Mouse (Mus musculus) heart, adult 2 months (tissue): ENCODE data around the gene Inip. TPM values are rescaled to one million over a fixed set of nuclear protein-coding genes. Genes with fewer than 3 reads are reported as not detected.

Experiments
- DNase-seq, 2 experiments: peaks; one replicate each; pipeline ENCODE4 v3.0.0; 2021
- H3K27ac ChIP-seq: fragments of 200-600 bp; 2 replicates; pipeline ENCODE4 v1.8.1; 2022
- H3K27me3 ChIP-seq: fragments of 200-500 bp; 2 replicates; pipeline ENCODE4 v1.6.1; 2012; ENCODE audit warnings: mild to moderate bottlenecking, low read length, inconsistent platforms, mixed read lengths; ENCODE audit not compliant: control insufficient read depth, insufficient read depth
- H3K36me3 ChIP-seq: fragments of 200-500 bp; 2 replicates; pipeline ENCODE4 v1.6.1; 2012; ENCODE audit warnings: low read length, inconsistent platforms; ENCODE audit not compliant: control insufficient read depth, insufficient read depth
- H3K4me1 ChIP-seq: fragments of 200-500 bp; 2 replicates; pipeline ENCODE4 v1.6.1; 2011; ENCODE audit warnings: low read length; ENCODE audit not compliant: control insufficient read depth, insufficient read depth
- H3K4me3 ChIP-seq: fragments of 200-600 bp; 2 replicates; pipeline ENCODE4 v1.8.1; 2022
- H3K79me2 ChIP-seq: fragments of 200-500 bp; replicated peaks from 2 replicates; pipeline ENCODE4 v1.6.1; 2012; ENCODE audit warnings: mild to moderate bottlenecking, inconsistent platforms, low read length, moderate library complexity, mixed read lengths; ENCODE audit not compliant: control insufficient read depth, insufficient read depth
- H3K9ac ChIP-seq: fragments of 200-500 bp; 2 replicates; pipeline ENCODE4 v1.6.1; 2012; ENCODE audit warnings: low read depth, mild to moderate bottlenecking, control low read depth, inconsistent platforms, low read length, mixed read lengths
- CTCF ChIP-seq: fragments of 200-600 bp; IDR thresholded peaks from 2 replicates; pipeline ENCODE4 v1.8.1; 2022; ENCODE audit warnings: antibody characterized with exemption, mild to moderate bottlenecking, moderate library complexity
- EP300 ChIP-seq: fragments of 200-500 bp; IDR thresholded peaks from 2 replicates; pipeline ENCODE4 v1.6.1; 2011; ENCODE audit warnings: low read depth, low read length, control low read depth; ENCODE audit not compliant: insufficient read depth
- POLR2A ChIP-seq: fragments of 200-500 bp; IDR thresholded peaks from 2 replicates; pipeline ENCODE4 v1.6.1; 2011; ENCODE audit warnings: mild to moderate bottlenecking, low read depth, low read length, control low read depth; ENCODE audit not compliant: insufficient read depth
- WGBS: fragments of 180-500 bp; shearing (Covaris S2); methylation state at CpG from one replicate; pipeline ENCODE4 v1.1.7; 2018; 5-methylcytosine and 5-hydroxymethylcytosine counted together
- intact Hi-C: fragments of 180-260 bp; cut with DNase I; formaldehyde crosslinking; loops from one replicate; pipeline ENCODE4 v1.15.1; 2025
- polyA plus RNA-seq: library from polyadenylated mRNA; depleted of rRNA; stranded (reverse); fragments of >200 nt; gene quantifications from 2 replicates; pipeline ENCODE4 v1.2.3, GENCODE M21; 2012; rRNA removed
- total RNA-seq, 2 experiments: library from RNA; stranded (reverse); gene quantifications; 2 replicates each; pipeline ENCODE4 v1.2.3; 2021

Inip gene
- total and polyA plus RNA-seq, 3 experiments: 6.2 to 9.8 (median 9.7) TPM

DNA sequence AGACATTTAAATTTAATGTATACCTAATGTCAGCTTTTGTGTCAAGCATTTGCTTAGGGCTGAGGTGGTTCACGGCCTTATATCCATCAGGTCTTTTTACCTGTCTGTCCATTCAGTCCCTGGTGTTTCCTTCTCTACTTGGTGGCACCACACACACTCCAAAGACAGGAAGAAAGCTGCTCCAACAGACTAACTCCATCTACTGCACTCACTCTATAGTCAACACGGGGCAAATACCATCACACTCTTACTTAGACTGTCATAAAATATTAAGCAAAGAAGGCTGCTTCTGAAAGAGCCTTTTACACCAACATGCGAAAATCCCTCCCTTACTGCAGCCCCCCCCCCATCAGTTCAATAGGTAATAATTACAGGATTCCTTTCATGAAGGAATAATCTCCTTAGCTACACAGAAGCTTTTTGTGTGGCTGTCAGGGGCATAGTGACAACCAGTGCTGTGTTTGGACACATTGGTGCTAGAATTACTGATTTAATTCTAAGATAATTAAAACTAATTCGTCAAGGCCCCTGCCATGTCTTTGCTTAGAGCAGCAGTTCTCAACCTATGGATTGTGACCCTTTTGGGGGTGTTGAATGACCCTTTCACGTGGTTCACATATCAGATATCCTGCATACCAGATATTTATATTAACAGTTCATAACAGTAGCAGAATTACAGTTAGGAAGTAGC is 74.1 kb downstream of the Inip start:
- 77% methylated on average over 5 of the region's 5 CpGs for WGBS
- no peak overlapping the region for H3K27ac ChIP-seq
- no peak overlapping the region for H3K4me3 ChIP-seq
- H3K79me2 ChIP-seq: no peaks in the 10 kb centered on the region
- H3K9ac ChIP-seq: no peak overlapping the region
- DNase-seq: no peak
- H3K27me3 ChIP-seq: no peaks in the 10 kb centered on the region
- TF ChIP-seq CTCF (no peak), EP300 (no peak), POLR2A (no peak)
- no peaks in the 10 kb centered on the region for H3K4me1 ChIP-seq
- H3K36me3 ChIP-seq: no peaks in the 10 kb centered on the region
- intact Hi-C loops: no loop called here

DNA sequence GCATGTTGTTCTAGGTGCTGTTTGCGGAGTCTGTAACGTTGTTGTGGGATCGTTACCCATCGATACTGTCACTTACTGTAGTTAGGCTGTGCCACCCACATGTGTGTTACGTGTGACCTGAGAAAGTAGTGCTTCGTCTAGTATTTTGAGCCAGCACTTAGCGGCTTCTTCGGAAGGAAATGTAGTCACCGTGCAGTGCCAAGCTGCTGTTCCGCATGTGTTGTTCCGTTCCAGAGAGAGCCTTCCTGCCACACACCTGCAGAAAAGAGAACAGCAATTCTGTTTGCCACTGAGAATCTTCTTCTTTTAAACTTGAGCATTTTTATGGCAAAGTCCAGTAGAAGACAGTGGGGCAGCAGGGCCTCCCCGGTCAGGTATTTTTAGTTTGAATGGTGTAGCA is 74.9 kb downstream of the Inip start:
- TF ChIP-seq POLR2A (no peak), EP300 (no peak), CTCF (no peak)
- Histone ChIP-seq H3K9ac (no peak overlapping the region), H3K27ac (no peak overlapping the region), H3K27me3 (no peaks in the 10 kb centered on the region), H3K36me3 (no peaks in the 10 kb centered on the region), H3K4me1 (no peaks in the 10 kb centered on the region), H3K4me3 (no peak overlapping the region), H3K79me2 (no peaks in the 10 kb centered on the region)
- intact Hi-C loops: no loop called here
- 87% methylated on average over 12 of the region's 12 CpGs for WGBS
- DNase-seq: no peak

DNA sequence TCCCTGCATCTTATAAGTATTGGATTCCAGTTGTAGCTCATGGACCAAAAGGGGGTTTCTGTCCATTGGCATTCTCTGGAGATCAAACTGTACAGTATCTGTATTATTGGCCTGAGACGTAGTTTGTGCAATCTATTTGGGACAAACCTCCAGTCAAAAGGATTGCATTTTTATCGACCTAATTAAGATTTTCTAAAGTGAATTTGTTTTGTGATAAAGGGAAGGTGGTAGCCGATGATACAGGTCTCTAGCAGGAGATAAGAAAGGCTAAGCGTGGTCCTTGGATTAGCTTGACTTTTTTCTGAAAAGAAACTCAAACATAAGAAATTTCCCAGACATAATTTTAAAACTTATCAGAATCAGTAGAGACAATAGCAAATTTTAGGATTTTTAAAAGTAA is 75.8 kb downstream of the Inip start:
- Histone ChIP-seq H3K27me3 (no peaks in the 10 kb centered on the region), H3K4me3 (no peak overlapping the region), H3K27ac (no peak overlapping the region), H3K9ac (no peak overlapping the region), H3K79me2 (no peaks in the 10 kb centered on the region), H3K36me3 (no peaks in the 10 kb centered on the region), H3K4me1 (no peaks in the 10 kb centered on the region)
- WGBS: 74% methylated on average over 4 of the region's 4 CpGs
- DNase-seq: no peak
- intact Hi-C loops: no loop called here
- TF ChIP-seq EP300: no peak
- no peak for TF ChIP-seq CTCF
- no peak for TF ChIP-seq POLR2A

DNA sequence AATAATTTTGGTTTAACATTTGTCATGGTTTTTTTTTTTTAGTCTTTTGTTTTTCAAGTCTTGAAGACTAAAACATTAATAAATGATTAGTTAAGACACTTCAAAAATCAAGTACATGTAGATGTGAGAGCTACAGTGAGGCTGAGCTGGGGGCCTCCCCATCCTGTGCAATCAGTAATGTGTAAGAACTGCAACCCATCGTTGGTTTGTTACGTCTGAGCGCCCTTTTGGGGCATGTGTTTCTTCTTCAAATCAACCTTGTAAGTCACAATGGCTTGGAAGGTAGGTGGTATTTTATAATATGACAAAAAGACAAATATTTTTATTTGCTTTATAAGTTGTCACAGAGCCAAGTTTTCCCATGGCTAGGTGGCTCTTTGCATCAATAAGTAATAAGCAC is 79.6 kb downstream of the Inip start:
- Histone ChIP-seq H3K27me3 (no peaks in the 10 kb centered on the region), H3K4me1 (no peaks in the 10 kb centered on the region), H3K4me3 (no peak overlapping the region), H3K79me2 (no peaks in the 10 kb centered on the region), H3K27ac (no peak overlapping the region), H3K9ac (no peak overlapping the region), H3K36me3 (no peaks in the 10 kb centered on the region)
- TF ChIP-seq POLR2A (no peak), EP300 (no peak), CTCF (no peak)
- intact Hi-C loops: no loop called here
- 97% methylated on average over 3 of the region's 3 CpGs for WGBS
- DNase-seq: no peak

Other genes with a start within 250 kb of the Inip start
- gene Hsdl2, start 220.0 kb downstream of the Inip start, total RNA-seq: 100 to 1,000 TPM; 211 to 225 TPM
- 84.0 and 186 TPM in 2 replicates for gene Hsdl2, start 220.0 kb downstream of the Inip start, polyA plus RNA-seq
- 1 to 10 TPM; 6.5 to 7.2 TPM for gene E130308A19Rik, start 175.4 kb downstream of the Inip start, total RNA-seq
- gene E130308A19Rik, start 175.4 kb downstream of the Inip start, polyA plus RNA-seq: 3.8 and 5.6 TPM in 2 replicates
- 1 to 10 TPM; 4.7 to 5.5 TPM for gene Snx30, start 4.3 kb upstream of the Inip start, total RNA-seq
- gene Snx30, start 4.3 kb upstream of the Inip start, polyA plus RNA-seq: 1.9 and 3.6 TPM in 2 replicates
- gene Slc46a2, start 113.5 kb upstream of the Inip start, total RNA-seq: under 1 TPM; 0.08 to 0.50 TPM
- gene Slc46a2, start 113.5 kb upstream of the Inip start, polyA plus RNA-seq: 0.78 and 0.85 TPM in 2 replicates
- gene Mup4, start 159.1 kb upstream of the Inip start, total RNA-seq: not detected
- gene Mup4, start 159.1 kb upstream of the Inip start, polyA plus RNA-seq: not detected in 2 replicates
- gene Mup6, start 162.7 kb upstream of the Inip start, total RNA-seq: not detected
- not detected in 2 replicates for gene Mup6, start 162.7 kb upstream of the Inip start, polyA plus RNA-seq